Mouse (Mus musculus) CH12.LX (cell line): Measurements from ENCODE around the gene Wdr63. TPM values are rescaled to one million over a fixed set of nuclear protein-coding genes. Genes with fewer than 3 reads are reported as not detected.

Experiments
- DNase-seq: peaks from one replicate; pipeline ENCODE4 v3.0.0-alpha.2; 2013; ENCODE audit errors: extremely low read depth
- H3K27ac ChIP-seq: 2 replicates; pipeline ENCODE4 v1.5.1; 2012; ENCODE audit warnings: low read depth, mild to moderate bottlenecking, control low read depth, moderate library complexity; ENCODE audit not compliant: insufficient read depth
- H3K27me3 ChIP-seq: replicated peaks from 2 replicates; pipeline ENCODE3; 2012; ENCODE audit warnings: inconsistent platforms
- H3K36me3 ChIP-seq, 2 experiments: replicated peaks in 1 of 2; 2 replicates each; pipeline versions ENCODE3 to v1.6.1; 2012; ENCODE audit warnings: inconsistent platforms in 1 of 2, low read length in 1 of 2, mild to moderate bottlenecking in 1 of 2, mixed read lengths in 1 of 2, moderate library complexity in 1 of 2; ENCODE audit not compliant: control insufficient read depth in 1 of 2, insufficient read depth in 1 of 2
- H3K4me1 ChIP-seq, 2 experiments: 2 replicates each; pipeline ENCODE4 v1.6.1; 2012; ENCODE audit warnings: inconsistent platforms in 1 of 2, moderate library complexity in 1 of 2; ENCODE audit not compliant: insufficient read depth in 2 of 2, control insufficient read depth in 1 of 2
- H3K4me2 ChIP-seq: 2 replicates; pipeline ENCODE4 v1.6.1; 2012; ENCODE audit warnings: low read depth, mild to moderate bottlenecking, control low read depth; ENCODE audit not compliant: poor library complexity, insufficient read depth, severe bottlenecking
- H3K4me3 ChIP-seq, 3 experiments: fragments of 150-350 bp in 1 of 3; sonication (generic) in 1 of 3; replicated peaks in 1 of 3; 2 replicates each; pipeline versions ENCODE3 to v1.5.1; 2011 to 2012; ENCODE audit warnings: low read depth in 2 of 3, low read length in 2 of 3, mild to moderate bottlenecking in 2 of 3, moderate library complexity in 2 of 3, control low read depth in 1 of 3, improper control_type of control experiment in 1 of 3, inconsistent platforms in 1 of 3, mixed read lengths in 1 of 3; ENCODE audit not compliant: poor library complexity in 1 of 3
- H3K79me2 ChIP-seq: replicated peaks from 2 replicates; pipeline ENCODE4 v1.6.1; 2012; ENCODE audit warnings: mild to moderate bottlenecking, moderate library complexity; ENCODE audit not compliant: control insufficient read depth, poor library complexity, insufficient read depth, severe bottlenecking; ENCODE audit errors: extremely low read depth
- H3K9ac ChIP-seq: 2 replicates; pipeline ENCODE4 v1.6.1; 2012; ENCODE audit warnings: low read depth, mild to moderate bottlenecking, control low read depth, moderate library complexity; ENCODE audit not compliant: insufficient read depth
- H3K9me3 ChIP-seq: replicated peaks from 2 replicates; pipeline ENCODE3; 2012; ENCODE audit warnings: low read length, inconsistent platforms, mixed read lengths
- CHD1 ChIP-seq: IDR thresholded peaks from 2 replicates; pipeline ENCODE4 v1.6.1; 2012; ENCODE audit warnings: low read depth, low read length, improper control_type of control experiment, inconsistent platforms
- CHD2 ChIP-seq: IDR thresholded peaks from 2 replicates; pipeline ENCODE4 v1.6.1; 2011; ENCODE audit warnings: low read length, improper control_type of control experiment
- CTCF ChIP-seq, 2 experiments: IDR thresholded peaks in 1 of 2; conservative IDR thresholded peaks in 1 of 2; 2 replicates each; pipeline ENCODE4 v1.5.1; 2011 to 2012; ENCODE audit warnings: low read depth in 2 of 2, low read length in 2 of 2, improper control_type of control experiment in 1 of 2, inconsistent platforms in 1 of 2, mild to moderate bottlenecking in 1 of 2, moderate library complexity in 1 of 2
- ELF1 ChIP-seq: IDR thresholded peaks from 2 replicates; pipeline ENCODE4 v1.6.1; 2014; ENCODE audit warnings: low read depth, mild to moderate bottlenecking, inconsistent platforms, low read length, improper control_type of control experiment
- IRF4 ChIP-seq: IDR thresholded peaks from 2 replicates; pipeline ENCODE4 v1.6.1; 2014; ENCODE audit warnings: low read depth, mild to moderate bottlenecking, inconsistent platforms, low read length, improper control_type of control experiment
- POLR2AphosphoS2 ChIP-seq: IDR thresholded peaks from 2 replicates; pipeline ENCODE4 v1.6.1; 2011; ENCODE audit warnings: low read depth, low read length, improper control_type of control experiment
- RCOR1 ChIP-seq: conservative IDR thresholded peaks from 2 replicates; pipeline ENCODE4 v1.6.1; 2012; ENCODE audit warnings: low read depth, mild to moderate bottlenecking, inconsistent platforms, low read length, improper control_type of control experiment
- TCF12 ChIP-seq: IDR thresholded peaks from 2 replicates; pipeline ENCODE4 v1.6.1; 2014; ENCODE audit warnings: low read depth, mild to moderate bottlenecking, inconsistent platforms, low read length, improper control_type of control experiment
- USF2 ChIP-seq: conservative IDR thresholded peaks from 2 replicates; pipeline ENCODE4 v1.6.1; 2011; ENCODE audit warnings: low read depth, low read length, improper control_type of control experiment
- dilution Hi-C: fragments of 300-500 bp; cut with MboI; formaldehyde crosslinking; loops from 2 replicates; pipeline ENCODE4 v1.14.3; 2020; ENCODE audit warnings: low sequenced_read_pairs; ENCODE audit not compliant: extremely low pct_unique_long_range_greater_than_20kb, extremely low pct_ligation_motif_present
- in situ Hi-C: fragments of 300-500 bp; cut with MboI; formaldehyde crosslinking; loops from 3 replicates; pipeline ENCODE4 v1.14.3; 2019; ENCODE audit warnings: low sequenced_read_pairs, low pct_ligation_motif_present, low pct_unique_long_range_greater_than_20kb, mixed read lengths
- polyA plus RNA-seq: library from polyadenylated mRNA; unstranded; fragments of >175 nt; gene quantifications from 2 replicates; pipeline ENCODE4 v1.2.1, GENCODE M21; 2012; ENCODE audit warnings: low read depth; ENCODE audit not compliant: insufficient read length
- total RNA-seq, 2 experiments: library from RNA; depleted of rRNA; stranded (reverse); fragments of 300-350 nt in 1 of 2; fragments of >200 nt in 1 of 2; gene quantifications; 2 replicates each; pipeline ENCODE4 v1.2.3; 2012 to 2014

The Wdr63 gene
- total and polyA plus RNA-seq, 3 experiments, result not detected

DNA sequence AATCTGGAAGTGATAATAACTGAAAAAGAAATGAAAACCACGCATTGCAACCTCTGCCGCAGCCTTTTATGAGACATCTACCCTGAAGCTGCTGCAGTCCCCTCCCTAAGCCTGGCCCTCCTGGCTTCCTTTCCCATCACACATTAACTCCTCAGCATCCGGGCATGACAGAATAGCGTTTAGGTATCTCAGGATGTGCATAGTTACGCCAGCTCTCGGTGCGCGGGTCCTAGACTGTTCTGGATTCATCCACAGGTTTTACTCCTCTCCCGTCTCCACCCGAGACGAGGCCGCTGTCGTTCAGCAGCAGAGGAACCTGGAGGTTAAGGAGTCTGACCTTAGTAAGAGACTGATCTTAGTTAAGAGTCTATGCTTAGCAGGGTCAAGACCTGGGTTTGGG lies 116.8 kb downstream of the Wdr63 start:
- dilution Hi-C loops, result no loop called here
- H3K4me3 ChIP-seq, result no peak overlapping the region

More for the DNA sequence above, 116.8 kb downstream of the Wdr63 start:
- TF ChIP-seq CHD1 (no peak), RCOR1 (no peak), ELF1 (no peak), POLR2AphosphoS2 (no peak), IRF4 (no peak), CTCF (conservative IDR thresholded peaks at IDR 0.05 in 1 of 2, IDR thresholded peaks at IDR 0.05 in 1 of 2; ENCODE audit: low read depth in 2 of 2, low read length in 2 of 2) (no peak), USF2 (no peak), CHD2 (no peak), TCF12 (no peak)
- Histone ChIP-seq H3K4me1 (peaks cover 3 to 19% of the 10 kb centered on the region in 2 experiments; a peak in 3 of 4 replicates), H3K27me3 (no peaks in the 10 kb centered on the region), H3K9me3 (peaks cover 20% of the 10 kb centered on the region), H3K79me2 (no peaks in the 10 kb centered on the region), H3K36me3 (no peaks in the 10 kb centered on the region), H3K27ac (no peak overlapping the region), H3K4me2 (no peak overlapping the region), H3K9ac (no peak overlapping the region)
- in situ Hi-C loops, result no loop called here
- no peak for DNase-seq

Other genes starting within 250 kb of the Wdr63 start
- 68.8 and 73.6 TPM in 2 replicates for gene Bcl10, start 185.3 kb downstream of the Wdr63 start, total RNA-seq (2012; rRNA removed)
- 166 and 177 TPM in 2 replicates for gene Bcl10, start 185.3 kb downstream of the Wdr63 start, total RNA-seq (2014; rRNA removed)
- gene Bcl10, start 185.3 kb downstream of the Wdr63 start, polyA plus RNA-seq, result 79.0 and 103 TPM in 2 replicates
- 51.9 and 77.1 TPM in 2 replicates for gene 2410004B18Rik, start 170.1 kb downstream of the Wdr63 start, total RNA-seq (2012; rRNA removed)
- 123 and 155 TPM in 2 replicates for gene 2410004B18Rik, start 170.1 kb downstream of the Wdr63 start, total RNA-seq (2014; rRNA removed)
- gene 2410004B18Rik, start 170.1 kb downstream of the Wdr63 start, polyA plus RNA-seq, result 130 and 138 TPM in 2 replicates
- not detected in 2 replicates for gene Syde2, start 120.3 kb downstream of the Wdr63 start, total RNA-seq (2012; rRNA removed)
- 0.30 and 0.31 TPM in 2 replicates for gene Syde2, start 120.3 kb downstream of the Wdr63 start, total RNA-seq (2014; rRNA removed)
- 0.10 TPM in 2 replicates for gene Syde2, start 120.3 kb downstream of the Wdr63 start, polyA plus RNA-seq
- 7.2 and 11.3 TPM in 2 replicates for gene Mcoln3, start 9.3 kb upstream of the Wdr63 start, total RNA-seq (2012; rRNA removed)
- 5.3 and 6.4 TPM in 2 replicates for gene Mcoln3, start 9.3 kb upstream of the Wdr63 start, total RNA-seq (2014; rRNA removed)
- 5.2 and 7.2 TPM in 2 replicates for gene Mcoln3, start 9.3 kb upstream of the Wdr63 start, polyA plus RNA-seq
- 32.0 and 43.8 TPM in 2 replicates for gene Mcoln2, start 41.7 kb upstream of the Wdr63 start, total RNA-seq (2012; rRNA removed)
- gene Mcoln2, start 41.7 kb upstream of the Wdr63 start, total RNA-seq (2014; rRNA removed), result 31.0 and 35.8 TPM in 2 replicates
- gene Mcoln2, start 41.7 kb upstream of the Wdr63 start, polyA plus RNA-seq, result 34.9 and 35.1 TPM in 2 replicates
- gene Lpar3, start 112.8 kb upstream of the Wdr63 start, total RNA-seq (2012; rRNA removed), result not detected in 2 replicates
- gene Lpar3, start 112.8 kb upstream of the Wdr63 start, total RNA-seq (2014; rRNA removed), result not detected in 2 replicates
- not detected in 2 replicates for gene Lpar3, start 112.8 kb upstream of the Wdr63 start, polyA plus RNA-seq